Mouse (Mus musculus) C2C12 (cell line): ENCODE measurements around the gene Apoc2.

Experiments used
- CEBPB ChIP-seq: IDR thresholded peaks from one replicate; pipeline ENCODE4 v1.6.1; 2011; ENCODE audit warnings: low read depth, mild to moderate bottlenecking, control low read depth, moderate library complexity
- CTCF ChIP-seq: IDR thresholded peaks from one replicate; pipeline ENCODE4 v1.5.1; 2011; ENCODE audit not compliant: control insufficient read depth, insufficient read depth, insufficient read length

DNA sequence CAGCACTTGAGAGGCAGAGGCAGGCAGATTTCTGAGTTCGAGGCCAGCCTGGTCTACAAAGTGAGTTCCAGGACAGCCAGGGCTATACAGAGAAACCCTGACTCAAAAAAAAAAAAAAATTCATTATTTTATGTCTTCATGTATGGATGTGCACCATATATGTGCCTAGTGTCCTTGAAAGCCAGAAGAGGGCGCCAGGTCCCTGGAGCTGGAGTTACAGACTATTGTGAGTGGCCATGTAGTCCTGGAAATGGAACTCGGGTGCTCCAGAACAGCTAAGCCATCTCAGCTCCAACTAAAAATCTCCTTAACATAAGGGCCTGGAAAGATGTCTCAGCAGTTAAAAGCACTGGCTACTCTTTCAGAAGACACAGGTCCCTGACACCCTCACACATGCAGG lies 11.0 kb downstream of the Apoc2 start:
- TF ChIP-seq CTCF, result no peak
- TF ChIP-seq CEBPB, result no peak
